Mouse (Mus musculus) brain, embryonic 14.5 days (tissue): ENCODE results near the gene Prkra.

Source experiments
- CTCF ChIP-seq: fragments of 200-500 bp; IDR thresholded peaks from 2 replicates; pipeline ENCODE4 v1.5.1; 2012; ENCODE audit warnings: inconsistent platforms, mild to moderate bottlenecking, moderate library complexity, borderline replicate concordance; ENCODE audit not compliant: insufficient read depth, insufficient read length; ENCODE audit errors: extremely low read depth
- POLR2A ChIP-seq: fragments of 200-500 bp; IDR thresholded peaks from 2 replicates; pipeline ENCODE4 v1.6.1; 2012; ENCODE audit warnings: mild to moderate bottlenecking, inconsistent platforms, borderline replicate concordance; ENCODE audit not compliant: poor library complexity, insufficient read depth, insufficient read length, severe bottlenecking; ENCODE audit errors: extremely low read depth

DNA sequence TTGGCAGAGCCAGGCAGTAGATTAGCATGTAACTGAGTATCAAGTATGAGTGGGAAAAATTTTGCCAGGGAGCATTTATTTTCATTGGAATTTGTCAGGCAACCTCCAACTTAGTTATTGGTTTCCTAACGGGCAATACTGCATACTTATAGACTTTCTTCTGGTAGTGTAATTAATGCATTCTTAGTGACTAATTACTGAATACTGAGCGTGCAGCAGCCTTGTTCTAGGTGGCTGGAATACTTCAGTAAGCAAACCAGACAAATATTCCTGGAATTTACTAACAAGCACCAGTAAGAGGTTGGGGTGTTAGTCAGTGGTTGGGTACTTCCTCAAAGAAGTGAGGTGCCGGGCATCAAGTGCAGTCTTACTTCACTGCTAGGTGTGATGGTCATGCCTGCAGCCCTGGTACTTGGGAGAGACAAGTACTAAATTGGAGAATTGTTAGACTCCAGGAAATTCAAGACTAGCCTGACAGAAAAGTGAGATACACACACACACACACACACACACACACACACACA lies 55.4 kb downstream of the Prkra start:
- TF ChIP-seq POLR2A (no peak), CTCF (no peak)
